Mouse (Mus musculus) megakaryocyte-erythroid progenitor cell, adult 5 weeks (primary cell): ENCODE results near the gene Arv1. TPM values are rescaled to one million over a fixed set of nuclear protein-coding genes. Genes with fewer than 3 reads are reported as not detected.

Experiments
- polyA plus RNA-seq: library from polyadenylated mRNA; stranded (reverse); fragments of >175 nt; gene quantifications from 2 replicates; pipeline ENCODE4 v1.2.3, GENCODE M21; 2012

Gene Arv1
- 9.0 and 13.0 TPM in 2 replicates for polyA plus RNA-seq

DNA sequence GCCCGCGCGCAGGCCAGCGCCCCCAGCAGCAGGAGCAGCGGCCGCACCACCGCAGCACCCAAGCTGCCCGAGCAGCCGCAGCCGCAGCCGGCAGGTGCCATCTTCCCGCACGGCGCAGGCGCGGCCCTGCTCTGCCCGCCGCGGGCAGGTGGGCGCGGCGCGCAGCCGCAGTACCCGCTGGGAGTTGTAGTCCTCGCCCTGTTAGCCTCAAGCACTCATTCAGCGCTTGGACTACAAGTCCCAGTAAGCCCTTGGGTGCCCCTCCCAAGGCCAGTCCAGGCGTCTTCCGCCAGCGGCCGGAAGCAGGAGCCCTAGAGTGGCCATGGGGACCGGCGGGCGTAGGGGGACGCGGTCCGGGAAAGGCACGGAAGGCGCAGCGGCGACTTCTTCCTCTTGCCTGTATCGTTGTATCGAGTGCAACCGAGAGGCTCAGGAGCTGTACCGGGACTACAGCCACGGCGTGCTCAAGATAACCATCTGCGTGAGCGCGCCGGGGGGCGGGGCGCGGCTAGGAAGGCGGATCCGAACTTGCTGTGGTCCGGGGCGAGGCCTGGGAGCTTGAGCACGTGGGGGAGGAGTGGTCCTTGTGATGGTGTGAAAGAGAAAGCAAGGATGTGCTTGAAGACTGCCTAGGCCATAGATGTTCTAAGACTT is at the start of gene Arv1, which contains the start of gene Ttc13:
Gene Arv1 (plus strand): TSS at position 278 of the 654 bp plus-strand sequence.
Gene Ttc13 (minus strand): TSS at position 122 of the 654 bp plus-strand sequence.

GRCm38 (mm10) chr8:124751709-124752173 is 29.8 kb downstream of the Arv1 start, which contains the start of gene Fam89a:
TSS of gene Fam89a (minus strand) at chr8:124751832.

Other genes with a start within 250 kb of the Arv1 start
- 18.0 and 21.0 TPM in 2 replicates for gene Cog2, start 201.4 kb upstream of the Arv1 start, polyA plus RNA-seq
- gene Agt, start 152.4 kb upstream of the Arv1 start, polyA plus RNA-seq, result 0.03 TPM in 1 of 2 replicates, not detected in the other
- gene Capn9, start 146.0 kb upstream of the Arv1 start, polyA plus RNA-seq, result not detected in 2 replicates
- 14.1 and 16.9 TPM in 2 replicates for gene 2310022B05Rik, start 58.8 kb upstream of the Arv1 start, polyA plus RNA-seq
- 12.7 and 14.4 TPM in 2 replicates for gene Ttc13, start 156 bp upstream of the Arv1 start, polyA plus RNA-seq
- 0.04 TPM in 1 of 2 replicates, not detected in the other for gene Fam89a, start 29.7 kb downstream of the Arv1 start, polyA plus RNA-seq
- gene Trim67, start 71.0 kb downstream of the Arv1 start, polyA plus RNA-seq, result 0.03 TPM in 1 of 2 replicates, not detected in the other
- gene Gnpat, start 140.9 kb downstream of the Arv1 start, polyA plus RNA-seq, result 79.0 and 88.4 TPM in 2 replicates
- gene 2810004N23Rik, start 141.0 kb downstream of the Arv1 start, polyA plus RNA-seq, result 44.2 and 48.7 TPM in 2 replicates
- 3.7 and 4.0 TPM in 2 replicates for gene Exoc8, start 175.6 kb downstream of the Arv1 start, polyA plus RNA-seq
- gene Sprtn, start 175.7 kb downstream of the Arv1 start, polyA plus RNA-seq, result 10.3 and 12.1 TPM in 2 replicates
- gene Egln1, start 227.2 kb downstream of the Arv1 start, polyA plus RNA-seq, result 15.7 and 15.9 TPM in 2 replicates